Mouse (Mus musculus) brain, adult 2 months (tissue): ENCODE measurements around the gene Dhcr24.

Experiments used
- DNase-seq: peaks from one replicate; pipeline ENCODE4 v3.0.0; 2011; ENCODE audit warnings: low read depth, low spot score

Dhcr24 gene

GRCm38 (mm10) chr4:106560213-106560845, 509 bp upstream of the Dhcr24 start:
- DNase-seq = peak; percentile 38

DNA sequence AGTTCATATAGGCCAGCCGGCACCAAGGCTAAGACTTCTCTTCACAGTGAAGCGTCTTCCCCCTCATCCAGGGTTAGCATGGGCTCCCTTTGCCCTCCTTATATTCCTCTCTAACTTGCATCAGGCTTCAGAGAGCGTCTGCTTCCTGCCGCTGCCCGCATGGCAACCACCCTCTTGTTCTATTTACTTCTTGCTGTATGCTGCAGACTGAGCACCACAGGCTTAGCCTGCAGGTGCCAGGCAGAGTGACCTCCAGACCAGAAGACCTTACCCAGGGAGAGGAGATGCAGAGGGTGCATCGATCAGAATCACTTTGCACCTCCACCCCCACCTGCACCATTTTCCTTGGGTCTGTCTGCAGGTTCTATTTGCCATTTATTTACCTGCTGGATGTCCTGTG, 1.2 kb downstream of the Dhcr24 start:
- no peak for DNase-seq

DNA sequence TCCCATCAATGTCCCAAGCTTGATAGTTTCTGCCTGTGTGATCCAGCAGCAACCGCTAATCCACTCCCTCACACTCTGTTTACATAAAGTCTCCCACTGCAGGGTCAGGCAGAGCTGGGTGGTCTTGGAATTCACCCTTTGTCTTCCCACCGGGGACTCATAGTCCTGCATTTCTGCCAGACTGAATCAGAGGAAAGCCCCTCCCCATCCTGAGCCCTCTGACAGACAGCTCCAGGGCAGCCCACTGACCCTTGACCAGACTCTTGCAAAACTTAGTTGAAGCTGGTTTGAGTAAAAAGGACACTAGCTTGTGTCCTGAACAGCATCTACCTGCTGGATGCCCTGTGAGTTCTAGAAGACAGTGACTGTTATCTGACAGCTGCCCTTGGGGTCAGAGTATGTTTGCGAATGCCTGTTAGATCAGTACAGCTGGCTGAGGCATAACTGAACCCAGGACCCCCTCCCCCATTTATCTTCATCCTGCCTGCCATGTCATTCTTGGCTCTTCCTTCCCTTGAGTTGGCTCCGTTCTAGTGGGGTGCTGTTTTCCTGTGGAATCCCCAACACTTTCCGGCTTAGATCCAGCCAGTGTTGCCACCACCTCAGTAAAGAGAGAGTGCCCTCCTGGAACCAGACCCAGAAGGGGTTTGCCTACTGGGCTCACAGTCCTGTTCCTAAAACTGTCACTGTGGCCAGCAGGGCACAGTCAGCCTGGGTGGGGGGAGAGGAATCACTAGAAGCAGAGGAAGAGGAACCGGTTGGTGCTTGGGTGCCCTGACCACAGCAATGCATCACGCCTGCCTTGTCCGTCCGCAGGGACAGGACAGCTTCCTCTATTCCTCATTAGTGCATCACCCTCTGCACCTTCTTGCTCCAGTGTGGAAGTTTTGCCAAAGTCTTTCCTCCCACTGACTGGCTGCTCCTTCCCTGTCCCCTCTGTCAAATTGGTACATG, 2.3 kb downstream of the Dhcr24 start:
- no peak for DNase-seq

DNA sequence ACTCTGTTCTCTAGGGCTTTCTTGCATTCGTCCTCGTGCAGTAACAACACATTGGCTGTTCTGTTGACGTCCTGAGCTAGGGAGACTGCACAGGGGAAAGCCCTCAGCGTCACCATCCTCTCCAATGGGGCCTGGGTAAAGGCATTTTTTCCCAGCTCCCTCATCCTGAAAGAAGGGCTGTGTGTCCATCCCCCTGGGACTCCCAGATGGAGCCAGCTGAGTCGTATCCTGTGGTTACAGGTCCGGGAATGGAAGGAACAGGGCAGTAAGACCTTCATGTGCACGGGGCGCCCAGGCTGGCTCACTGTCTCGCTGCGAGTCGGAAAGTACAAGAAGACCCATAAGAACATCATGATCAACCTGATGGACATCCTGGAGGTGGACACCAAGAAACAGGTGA, 3.3 kb downstream of the Dhcr24 start:
- DNase-seq = no peak

- peak; percentile 39 for DNase-seq
These were observed 8.8 kb downstream of the Dhcr24 start for GRCm38 (mm10) chr4:106569680-106570079.

DNA sequence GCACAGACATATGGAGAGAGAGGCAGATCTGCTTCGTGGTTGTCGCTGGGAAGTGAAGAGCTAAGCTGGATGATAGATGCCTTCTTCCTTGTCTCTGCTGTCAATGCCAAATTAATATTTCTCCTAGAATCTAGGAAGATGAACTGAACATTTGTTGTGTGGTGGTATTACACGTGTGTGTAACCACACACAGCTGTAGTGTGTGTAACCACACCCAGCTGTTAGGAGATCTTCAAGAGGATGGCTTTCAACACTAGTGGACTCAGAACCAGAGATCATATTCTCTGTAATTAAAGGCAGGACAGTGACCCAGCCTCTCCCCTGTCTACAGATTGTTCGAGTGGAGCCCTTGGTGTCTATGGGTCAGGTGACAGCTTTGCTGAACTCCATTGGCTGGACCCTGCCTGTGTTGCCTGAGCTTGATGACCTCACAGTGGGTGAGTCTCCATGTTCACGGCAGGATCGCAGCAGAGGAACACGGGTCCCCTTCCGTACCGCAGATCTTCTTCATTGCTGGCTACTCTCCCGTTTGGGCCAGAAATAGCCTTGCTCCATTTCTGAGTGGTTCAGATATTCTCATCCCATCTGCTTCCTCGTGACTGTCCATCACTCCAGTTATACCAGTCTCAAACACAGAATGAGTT, 10.4 kb downstream of the Dhcr24 start:
- peak; percentile 83 for DNase-seq

- DNase-seq = no peak
These were observed 14.2 kb downstream of the Dhcr24 start for GRCm38 (mm10) chr4:106575022-106575421.

- DNase-seq = no peak
These were observed 16.7 kb downstream of the Dhcr24 start for GRCm38 (mm10) chr4:106577511-106577910.

GRCm38 (mm10) chr4:106581176-106581864, 20.5 kb downstream of the Dhcr24 start:
- peak; percentile 75 for DNase-seq

DNA sequence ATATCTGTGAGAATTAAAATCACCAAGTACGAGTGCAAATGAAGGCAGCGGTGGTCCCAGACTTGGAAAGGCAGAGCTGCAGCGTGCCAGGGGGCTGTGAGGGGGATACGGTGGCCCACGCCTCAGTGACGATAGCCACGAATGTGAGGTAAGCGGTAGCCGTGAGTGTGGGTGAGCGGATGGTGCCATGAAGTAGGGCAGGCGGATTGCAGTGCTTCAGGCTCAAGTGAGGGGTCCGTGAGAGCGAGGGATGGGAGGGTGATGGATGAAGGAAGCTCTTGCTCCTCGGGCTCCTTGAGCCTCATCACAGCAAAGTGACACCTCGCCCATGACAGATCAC, 21.0 kb downstream of the Dhcr24 start:
- peak; percentile 27 for DNase-seq

DNA sequence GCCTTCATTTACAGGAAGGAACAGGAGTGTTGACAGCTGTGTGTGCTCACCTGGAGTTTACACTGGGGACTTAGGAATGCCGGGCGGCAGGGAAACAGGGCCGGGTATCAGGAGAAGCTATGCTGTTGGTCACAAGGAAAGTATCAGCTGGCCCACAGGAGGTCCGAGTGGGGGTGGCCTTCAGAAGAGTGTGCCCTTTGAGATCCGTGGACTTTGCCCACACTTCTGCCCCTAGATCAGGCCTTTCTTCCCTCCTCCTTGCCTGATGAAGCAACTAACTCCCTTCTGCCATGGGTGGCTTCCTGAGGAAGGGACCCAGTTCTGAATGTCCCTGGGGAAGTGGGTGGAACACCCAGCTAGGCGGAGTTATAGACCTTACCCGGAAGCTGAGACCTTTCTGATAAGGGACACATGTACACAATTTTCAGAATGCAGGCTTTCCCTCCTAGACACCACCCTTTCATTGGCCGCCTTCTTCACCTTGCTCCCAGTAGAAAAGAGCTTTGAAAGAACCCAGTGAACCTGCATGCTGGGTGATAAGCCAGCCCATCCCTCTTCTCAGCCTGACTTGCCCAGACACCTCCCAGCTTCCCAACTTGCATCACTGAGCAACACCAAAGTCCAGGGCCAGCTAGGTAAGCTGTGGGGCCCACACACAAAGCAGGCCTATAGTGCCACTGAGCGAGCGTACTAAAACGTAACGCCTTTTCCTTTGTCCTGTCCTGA, 21.8 kb downstream of the Dhcr24 start:
- no peak for DNase-seq

DNA sequence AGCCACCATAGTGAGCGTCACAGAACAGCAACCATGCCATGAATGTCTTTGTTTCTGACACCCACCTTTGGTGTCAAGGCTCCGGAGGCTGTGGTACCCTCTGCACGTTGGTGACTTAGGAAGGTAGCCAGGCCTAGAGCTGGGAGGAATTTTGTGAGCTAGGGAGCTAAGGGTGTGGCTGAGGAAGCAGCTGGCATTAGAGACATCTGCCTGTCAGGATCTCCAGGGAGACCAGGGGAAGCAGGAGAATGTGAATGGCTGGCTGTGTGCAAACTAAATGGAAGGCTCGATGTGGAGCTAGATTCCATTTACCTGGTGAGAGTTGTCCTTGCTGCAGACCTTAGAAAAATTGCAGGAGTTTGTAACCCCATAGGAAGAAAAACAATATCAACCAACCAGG, 23.8 kb downstream of the Dhcr24 start:
- DNase-seq = no peak

DNA sequence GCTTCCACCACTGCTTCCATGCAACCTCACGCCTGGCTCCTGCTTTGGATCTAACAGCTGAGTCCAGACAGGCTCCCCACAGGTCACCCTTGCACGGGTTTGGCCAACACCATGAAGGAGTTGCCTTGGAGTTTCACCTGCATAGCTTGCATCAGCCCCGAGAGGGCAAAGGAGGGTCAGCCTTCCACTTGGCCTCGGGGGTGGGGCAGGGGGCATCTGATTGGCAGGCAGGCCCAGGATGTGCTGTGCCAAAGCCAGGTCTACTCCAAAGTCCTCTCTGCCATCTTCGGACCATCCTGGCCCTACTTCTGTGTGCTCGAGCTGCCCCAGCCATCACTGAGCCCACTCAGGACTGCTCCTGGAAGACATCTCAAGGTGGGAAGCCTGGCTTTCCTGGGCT, 26.2 kb downstream of the Dhcr24 start:
- DNase-seq = no peak

GRCm38 (mm10) chr4:106590142-106590541, 29.3 kb downstream of the Dhcr24 start:
- DNase-seq = no peak

DNA sequence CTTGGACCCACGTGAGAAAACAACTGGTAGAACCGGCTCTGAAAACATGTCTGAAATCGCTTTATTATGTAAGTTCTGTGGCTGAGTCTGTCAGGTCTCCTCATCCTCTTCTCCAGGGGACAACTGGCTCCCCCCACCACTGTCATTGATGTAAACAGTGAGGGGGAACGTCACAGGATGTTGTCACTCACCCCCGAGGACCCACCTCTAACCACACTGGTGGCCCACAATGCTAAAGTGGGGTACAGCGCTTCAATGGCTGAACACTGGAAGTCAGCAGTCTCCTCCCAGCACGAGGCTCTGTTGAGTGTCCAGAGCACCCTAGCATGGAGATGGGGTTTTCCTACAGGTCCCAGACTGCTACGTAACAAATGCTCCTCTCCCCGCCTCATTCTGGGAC, 30.0 kb downstream of the Dhcr24 start:
- DNase-seq = no peak

GRCm38 (mm10) chr4:106593636-106594035, 32.8 kb downstream of the Dhcr24 start:
- DNase-seq = no peak

GRCm38 (mm10) chr4:106596200-106596599, 35.4 kb downstream of the Dhcr24 start:
- no peak for DNase-seq

DNA sequence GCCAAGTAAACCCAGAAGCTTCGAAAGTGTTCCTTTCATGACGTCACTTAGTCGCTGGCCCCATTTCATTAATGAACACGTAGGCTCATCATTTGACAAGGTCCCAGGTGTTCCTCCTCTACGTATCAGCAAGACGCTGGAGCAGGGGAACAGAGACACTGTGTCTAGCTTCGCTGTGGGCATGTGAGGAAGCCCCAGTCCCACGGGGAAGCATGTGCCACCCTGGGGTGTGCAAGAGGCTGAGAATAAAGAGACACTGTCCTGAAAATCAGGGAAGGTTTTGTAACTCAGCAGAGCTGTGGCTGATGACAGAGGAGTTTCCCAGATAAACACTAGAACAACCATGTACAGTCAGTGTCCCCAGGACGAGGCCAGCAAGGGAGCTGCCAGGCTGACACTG, 36.2 kb downstream of the Dhcr24 start:
- peak; percentile 41 for DNase-seq

DNA sequence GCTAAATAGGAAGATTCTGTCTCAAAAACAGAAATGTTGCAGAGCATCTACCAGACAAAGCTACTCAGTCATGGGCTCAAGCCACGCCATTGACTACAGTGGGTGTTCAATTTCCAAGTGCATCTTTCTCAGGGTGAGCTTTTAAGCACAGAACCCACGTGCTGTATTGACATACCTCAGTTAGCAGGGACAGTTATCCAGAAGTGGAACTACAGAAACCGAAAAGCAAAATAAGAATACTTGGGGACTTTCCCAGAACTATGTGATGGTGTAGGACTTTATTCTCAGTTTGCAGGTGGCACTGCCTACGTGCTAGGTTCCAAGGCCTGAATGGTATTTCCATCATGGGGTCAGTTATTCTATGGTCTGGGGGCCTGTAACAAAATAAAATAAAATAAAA, 36.9 kb downstream of the Dhcr24 start:
- DNase-seq = no peak

DNA sequence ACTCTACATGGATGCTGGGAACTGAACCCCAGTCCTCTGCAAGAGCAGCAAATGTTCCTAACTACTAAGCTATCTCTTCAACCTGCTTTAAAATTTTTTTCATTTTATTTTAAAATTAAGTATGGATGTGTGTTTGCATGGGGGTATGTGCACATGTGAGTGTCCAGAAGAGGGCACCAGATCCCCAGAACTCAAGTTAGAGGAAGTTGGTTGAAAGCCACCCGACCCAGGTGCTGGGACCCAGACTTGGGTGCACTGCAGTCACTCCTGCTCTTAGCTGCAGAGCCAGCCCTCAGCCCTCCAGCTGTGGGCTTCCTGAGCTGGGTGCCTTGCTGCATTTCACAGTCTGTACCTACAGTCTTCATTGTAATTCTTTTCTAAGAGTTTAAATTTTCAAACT, 38.6 kb downstream of the Dhcr24 start:
- DNase-seq = no peak

GRCm38 (mm10) chr4:106600770-106601169, 39.9 kb downstream of the Dhcr24 start:
- DNase-seq = no peak
